Mouse (Mus musculus) heart, embryonic 13.5 days (tissue): Measurements from ENCODE around the gene Tlr8. TPM values are rescaled to one million over a fixed set of nuclear protein-coding genes. Genes with fewer than 3 reads are reported as not detected.
A peak's percentile ranks its signal among the peaks of the same experiment; 100 is the strongest.

Experiments used
- ATAC-seq: fragments of 200-750 bp; cut with Nextera tagmentation; 2 replicates; pipeline ENCODE4 v1.8.0; 2017; ENCODE audit warnings: moderate TSS enrichment; ENCODE audit not compliant: insufficient number of reproducible peaks, low FRiP score, low TSS enrichment; ENCODE audit errors: extremely low read depth
- H3K27ac ChIP-seq: fragments of 300-500 bp; sonication (generic); replicated peaks from 2 replicates; pipeline ENCODE4 v1.5.1; 2015; ENCODE audit warnings: moderate library complexity, mild to moderate bottlenecking, inconsistent platforms
- H3K27me3 ChIP-seq: fragments of 300-500 bp; sonication (generic); replicated peaks from 2 replicates; pipeline ENCODE4 v1.6.1; 2015; ENCODE audit warnings: mild to moderate bottlenecking, inconsistent platforms
- H3K36me3 ChIP-seq: fragments of 300-500 bp; sonication (generic); 2 replicates; pipeline ENCODE4 v1.6.1; 2015; ENCODE audit warnings: mild to moderate bottlenecking, inconsistent platforms
- H3K4me1 ChIP-seq: fragments of 300-500 bp; sonication (generic); 2 replicates; pipeline ENCODE4 v1.6.1; 2015; ENCODE audit warnings: inconsistent platforms
- H3K4me2 ChIP-seq: fragments of 300-500 bp; sonication (generic); 2 replicates; pipeline ENCODE4 v1.6.1; 2015; ENCODE audit warnings: inconsistent platforms, mild to moderate bottlenecking, moderate library complexity
- H3K4me3 ChIP-seq: fragments of 300-500 bp; sonication (generic); 2 replicates; pipeline ENCODE4 v1.5.1; 2015; ENCODE audit warnings: moderate library complexity, mild to moderate bottlenecking, inconsistent platforms
- H3K9ac ChIP-seq: fragments of 300-500 bp; sonication (generic); 2 replicates; pipeline ENCODE4 v1.6.1; 2015; ENCODE audit warnings: inconsistent platforms, mild to moderate bottlenecking, moderate library complexity
- H3K9me3 ChIP-seq: fragments of 300-500 bp; sonication (generic); 2 replicates; pipeline ENCODE4 v1.6.1; 2016; ENCODE audit warnings: inconsistent platforms
- WGBS: fragments of 180-500 bp; shearing (Covaris S2); methylation state at CpG from one replicate; pipeline ENCODE4 v1.1.7; 2015; ENCODE audit warnings: mixed read lengths; 5-methylcytosine and 5-hydroxymethylcytosine counted together
- polyA plus RNA-seq: library from polyadenylated mRNA; unstranded; fragments of >200 nt; fragmentation: Nextera tagmentation; extraction: Ambion mirVana; gene quantifications from 2 replicates; pipeline ENCODE4 v1.2.1, GENCODE M21; 2015

Tlr8 gene
- polyA plus RNA-seq, 1 experiment from 2014 or later, result 0.24 TPM

GRCm38 (mm10) chrX:167201365-167201764, 62.8 kb downstream of the Tlr8 start:
- Histone ChIP-seq H3K27ac (no peak overlapping the region), H3K4me1 (no peaks in the 10 kb centered on the region), H3K4me2 (no peak overlapping the region), H3K36me3 (no peaks in the 10 kb centered on the region), H3K4me3 (no peak overlapping the region), H3K9me3 (no peaks in the 10 kb centered on the region), H3K27me3 (0 out of 2 replicates have a peak, but pooled peaks cover 3% of the 10 kb centered on the region), H3K9ac (no peak overlapping the region)
- WGBS, result 37% methylated on average over 2 of the region's 2 CpGs
- ATAC-seq, result no peak

- Histone ChIP-seq H3K27me3 (0 out of 2 replicates have a peak, but pooled peaks cover 3% of the 10 kb centered on the region), H3K9ac (no peak overlapping the region), H3K4me3 (no peak overlapping the region), H3K27ac (0 out of 2 replicates have a peak overlapping the region, but pooled peaks have one; percentile 20), H3K4me1 (no peaks in the 10 kb centered on the region), H3K36me3 (no peaks in the 10 kb centered on the region), H3K4me2 (no peak overlapping the region), H3K9me3 (no peaks in the 10 kb centered on the region)
- no peak for ATAC-seq
- 46% methylated on average over 2 of the region's 2 CpGs for WGBS
Observed at GRCm38 (mm10) chrX:167195228-167195649, 68.9 kb downstream of the Tlr8 start.

Other genes starting within 250 kb of the Tlr8 start
- 3,022 and 3,158 TPM in 2 replicates for gene Tmsb4x, start 55.0 kb downstream of the Tlr8 start, polyA plus RNA-seq
- gene Tlr7, start 66.2 kb upstream of the Tlr8 start, polyA plus RNA-seq, result 0.19 and 0.71 TPM in 2 replicates
- 35.5 and 40.8 TPM in 2 replicates for gene Prps2, start 118.4 kb upstream of the Tlr8 start, polyA plus RNA-seq